Mouse (Mus musculus): ENCODE measurements around the gene Col6a1. TPM values are rescaled to one million over a fixed set of nuclear protein-coding genes. Genes with fewer than 3 reads are reported as not detected.

The Col6a1 gene
- polyA plus RNA-seq, 1 experiment from 2014 or later = 14.2 TPM

DNA sequence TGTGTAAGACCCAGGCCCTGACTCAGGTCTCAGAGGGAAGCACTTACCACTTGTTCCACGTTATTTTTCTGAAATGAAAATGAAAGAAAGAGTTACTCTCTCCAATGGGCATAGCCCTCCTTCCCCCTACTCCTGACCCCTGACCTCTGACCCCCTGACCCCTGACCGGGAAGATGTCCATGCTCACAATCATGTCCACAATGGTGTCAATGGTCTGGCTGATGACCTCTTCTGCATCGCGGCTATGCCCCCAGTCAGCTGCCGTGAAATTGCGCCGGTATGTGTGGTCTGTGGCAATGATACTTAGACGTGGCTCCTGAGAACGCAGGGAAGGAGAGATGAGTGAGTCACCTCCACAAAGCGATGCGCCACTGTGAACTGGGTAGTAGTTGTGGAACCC is 4.8 kb downstream of the Col6a1 start:
- H3K4me2 ChIP-seq (ENCODE audit: low read depth, low read length) = no peak overlapping the region
- no peak overlapping the region for H3K4me3 ChIP-seq (ENCODE audit: low read depth, low read length)
- H3K36me3 ChIP-seq (ENCODE audit: control insufficient read depth, insufficient read depth) = no peaks in the 10 kb centered on the region
- H3K27me3 ChIP-seq (ENCODE audit: control insufficient read depth, insufficient read depth, low read depth, low read length) = no peaks in the 10 kb centered on the region
- ATAC-seq (ENCODE audit: low read depth) = no peak
- 70% methylated on average over 11 of the region's 11 CpGs for WGBS (ENCODE audit: insufficient replicate concordance)
- H3K4me1 ChIP-seq (ENCODE audit: control insufficient read depth, low read depth, low read length) = no peaks in the 10 kb centered on the region
- H3K9ac ChIP-seq (ENCODE audit: low read depth, low read length) = no peak overlapping the region
- H3K9me3 ChIP-seq (replicated peaks; ENCODE audit: control insufficient read depth, low read length) = no peaks in the 10 kb centered on the region
- H3K27ac ChIP-seq (ENCODE audit: low read length) = no peak overlapping the region

GRCm38 (mm10) chr10:76717631-76718030 is 8.3 kb downstream of the Col6a1 start:
- Histone ChIP-seq H3K9me3 (replicated peaks; ENCODE audit: control insufficient read depth, low read length) (no peaks in the 10 kb centered on the region), H3K27me3 (ENCODE audit: control insufficient read depth, insufficient read depth, low read depth, low read length) (no peaks in the 10 kb centered on the region), H3K4me3 (ENCODE audit: low read depth, low read length) (no peak overlapping the region), H3K4me2 (ENCODE audit: low read depth, low read length) (no peak overlapping the region), H3K36me3 (ENCODE audit: control insufficient read depth, insufficient read depth) (no peaks in the 10 kb centered on the region), H3K9ac (ENCODE audit: low read depth, low read length) (no peak overlapping the region), H3K27ac (ENCODE audit: low read length) (no peak overlapping the region), H3K4me1 (ENCODE audit: control insufficient read depth, low read depth, low read length) (no peaks in the 10 kb centered on the region)
- ATAC-seq (ENCODE audit: low read depth) = no peak
- 64% methylated on average over 4 of the region's 4 CpGs for WGBS (ENCODE audit: insufficient replicate concordance)

DNA sequence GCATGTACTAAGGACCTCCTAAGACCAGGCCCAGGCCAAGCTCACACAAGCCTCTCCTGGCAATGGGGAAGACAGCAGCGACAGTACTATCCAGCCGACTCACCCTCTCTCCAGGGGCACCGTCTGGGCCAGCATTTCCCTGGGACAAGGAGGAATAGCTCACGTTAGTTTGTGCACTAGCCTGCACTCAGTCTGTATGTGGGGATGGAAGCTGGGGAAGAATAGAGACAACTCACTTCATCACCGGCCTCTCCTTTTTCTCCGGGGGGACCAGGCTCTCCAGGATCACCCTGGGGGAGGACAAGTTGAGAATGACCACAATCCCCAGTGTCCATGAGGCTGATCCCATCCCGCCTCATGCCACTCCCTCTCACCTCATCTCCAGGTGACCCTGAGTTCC is 8.9 kb downstream of the Col6a1 start:
- WGBS (ENCODE audit: insufficient replicate concordance) = 73% methylated on average over 7 of the region's 7 CpGs
- no peak overlapping the region for H3K27ac ChIP-seq (ENCODE audit: low read length)
- ATAC-seq (ENCODE audit: low read depth) = no peak

DNA sequence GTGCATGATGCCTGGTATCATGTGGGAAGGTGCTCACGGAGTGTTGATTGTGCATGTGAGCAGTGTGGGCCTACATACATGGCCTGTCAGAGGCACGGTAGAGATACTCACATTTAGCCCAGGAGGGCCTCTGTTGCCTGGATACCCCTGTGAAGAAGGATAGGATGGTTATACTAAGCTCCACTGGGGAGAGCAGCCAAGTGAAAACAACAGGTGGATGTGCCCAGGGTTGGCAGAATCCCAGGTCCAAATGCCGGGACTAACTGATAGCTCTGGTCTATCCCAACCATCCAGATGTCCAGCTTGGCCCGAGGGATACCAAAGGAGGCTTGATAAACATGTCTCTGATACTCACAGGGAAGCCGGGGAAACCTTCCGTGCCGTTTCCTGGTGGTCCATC is 11.7 kb downstream of the Col6a1 start:
- H3K9ac ChIP-seq (ENCODE audit: low read depth, low read length) = no peak overlapping the region
- WGBS (ENCODE audit: insufficient replicate concordance) = 62% methylated on average over 7 of the region's 7 CpGs

More for the DNA sequence above, 8.9 kb downstream of the Col6a1 start:
- no peaks in the 10 kb centered on the region for H3K36me3 ChIP-seq (ENCODE audit: control insufficient read depth, insufficient read depth)
- H3K27me3 ChIP-seq (ENCODE audit: control insufficient read depth, insufficient read depth, low read depth, low read length) = no peaks in the 10 kb centered on the region
- no peak overlapping the region for H3K9ac ChIP-seq (ENCODE audit: low read depth, low read length)
- H3K4me1 ChIP-seq (ENCODE audit: control insufficient read depth, low read depth, low read length) = no peaks in the 10 kb centered on the region
- H3K4me3 ChIP-seq (ENCODE audit: low read depth, low read length) = no peak overlapping the region
- H3K9me3 ChIP-seq (replicated peaks; ENCODE audit: control insufficient read depth, low read length) = no peaks in the 10 kb centered on the region
- H3K4me2 ChIP-seq (ENCODE audit: low read depth, low read length) = no peak overlapping the region

DNA sequence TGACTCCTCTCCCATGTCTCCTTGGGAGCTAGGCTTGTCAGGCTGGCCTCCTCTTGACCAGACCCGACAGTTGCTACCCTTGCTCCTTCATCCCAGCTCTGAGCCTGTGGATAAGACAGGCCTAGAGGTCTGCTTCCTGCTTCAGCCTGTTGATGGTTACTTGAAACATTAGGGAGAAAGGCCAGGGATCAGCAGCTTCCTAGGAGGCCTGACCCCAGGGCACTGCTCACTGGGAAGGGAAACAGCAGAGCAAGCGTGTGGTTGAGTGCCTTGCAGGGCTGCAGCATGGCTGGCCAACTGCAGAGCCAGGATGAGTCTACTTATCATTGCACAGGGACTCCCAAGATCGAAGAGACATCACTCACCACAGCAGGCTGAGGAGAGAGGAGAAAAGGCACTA is 13.5 kb downstream of the Col6a1 start:
- Histone ChIP-seq H3K9ac (ENCODE audit: low read depth, low read length) (no peak overlapping the region), H3K27ac (ENCODE audit: low read length) (no peak overlapping the region), H3K27me3 (ENCODE audit: control insufficient read depth, insufficient read depth, low read depth, low read length) (no peaks in the 10 kb centered on the region), H3K36me3 (ENCODE audit: control insufficient read depth, insufficient read depth) (no peaks in the 10 kb centered on the region), H3K4me2 (ENCODE audit: low read depth, low read length) (no peak overlapping the region), H3K4me1 (ENCODE audit: control insufficient read depth, low read depth, low read length) (no peaks in the 10 kb centered on the region), H3K9me3 (replicated peaks; ENCODE audit: control insufficient read depth, low read length) (no peaks in the 10 kb centered on the region), H3K4me3 (ENCODE audit: low read depth, low read length) (no peak overlapping the region)
- 48% methylated on average over 3 of the region's 3 CpGs for WGBS (ENCODE audit: insufficient replicate concordance)
- ATAC-seq (ENCODE audit: low read depth) = no peak

More for the DNA sequence above, 11.7 kb downstream of the Col6a1 start:
- Histone ChIP-seq H3K9me3 (replicated peaks; ENCODE audit: control insufficient read depth, low read length) (no peaks in the 10 kb centered on the region), H3K4me1 (ENCODE audit: control insufficient read depth, low read depth, low read length) (no peaks in the 10 kb centered on the region), H3K27ac (ENCODE audit: low read length) (no peak overlapping the region), H3K27me3 (ENCODE audit: control insufficient read depth, insufficient read depth, low read depth, low read length) (no peaks in the 10 kb centered on the region), H3K4me2 (ENCODE audit: low read depth, low read length) (no peak overlapping the region), H3K4me3 (ENCODE audit: low read depth, low read length) (no peak overlapping the region), H3K36me3 (ENCODE audit: control insufficient read depth, insufficient read depth) (no peaks in the 10 kb centered on the region)
- ATAC-seq (ENCODE audit: low read depth) = no peak

GRCm38 (mm10) chr10:76711331-76711730 is 14.6 kb downstream of the Col6a1 start:
- H3K4me3 ChIP-seq (ENCODE audit: low read depth, low read length) = no peak overlapping the region
- no peak overlapping the region for H3K4me2 ChIP-seq (ENCODE audit: low read depth, low read length)
- H3K27me3 ChIP-seq (ENCODE audit: control insufficient read depth, insufficient read depth, low read depth, low read length) = no peaks in the 10 kb centered on the region
- H3K4me1 ChIP-seq (ENCODE audit: control insufficient read depth, low read depth, low read length) = no peaks in the 10 kb centered on the region
- no peaks in the 10 kb centered on the region for H3K36me3 ChIP-seq (ENCODE audit: control insufficient read depth, insufficient read depth)
- H3K27ac ChIP-seq (ENCODE audit: low read length) = no peak overlapping the region
- ATAC-seq (ENCODE audit: low read depth) = no peak
- H3K9me3 ChIP-seq (replicated peaks; ENCODE audit: control insufficient read depth, low read length) = no peaks in the 10 kb centered on the region
- H3K9ac ChIP-seq (ENCODE audit: low read depth, low read length) = no peak overlapping the region
- 82% methylated on average over 16 of the region's 16 CpGs for WGBS (ENCODE audit: insufficient replicate concordance)

DNA sequence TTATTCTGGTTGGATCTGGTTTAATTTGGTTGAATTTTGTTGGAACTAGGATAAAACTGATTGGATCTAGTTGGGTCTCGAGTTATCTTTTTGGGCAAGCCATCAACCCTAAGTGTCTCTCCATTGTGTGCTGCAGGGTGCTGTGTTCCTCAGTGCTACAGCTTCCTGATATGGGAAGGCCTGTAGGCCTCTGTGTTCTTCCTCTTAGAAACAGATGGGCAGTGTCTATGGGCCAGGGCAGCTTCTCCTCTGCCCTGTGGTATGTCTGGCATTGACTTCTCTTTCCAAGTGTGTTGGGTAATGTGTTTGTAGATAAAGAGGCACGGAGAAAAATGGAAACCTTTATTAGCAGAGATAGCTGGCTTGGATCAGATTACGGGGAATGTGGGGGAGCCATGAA is 17.5 kb downstream of the Col6a1 start:
- H3K4me2 ChIP-seq (ENCODE audit: low read depth, low read length) = no peak overlapping the region
- no peaks in the 10 kb centered on the region for H3K27me3 ChIP-seq (ENCODE audit: control insufficient read depth, insufficient read depth, low read depth, low read length)
- H3K4me1 ChIP-seq (ENCODE audit: control insufficient read depth, low read depth, low read length) = no peaks in the 10 kb centered on the region
- H3K9ac ChIP-seq (ENCODE audit: low read depth, low read length) = no peak overlapping the region
- ATAC-seq (ENCODE audit: low read depth) = no peak
- H3K4me3 ChIP-seq (ENCODE audit: low read depth, low read length) = no peak overlapping the region
- no peaks in the 10 kb centered on the region for H3K36me3 ChIP-seq (ENCODE audit: control insufficient read depth, insufficient read depth)
- H3K27ac ChIP-seq (ENCODE audit: low read length) = no peak overlapping the region
- H3K9me3 ChIP-seq (replicated peaks; ENCODE audit: control insufficient read depth, low read length) = no peaks in the 10 kb centered on the region
- 47% methylated on average over 3 of the region's 3 CpGs for WGBS (ENCODE audit: insufficient replicate concordance)

DNA sequence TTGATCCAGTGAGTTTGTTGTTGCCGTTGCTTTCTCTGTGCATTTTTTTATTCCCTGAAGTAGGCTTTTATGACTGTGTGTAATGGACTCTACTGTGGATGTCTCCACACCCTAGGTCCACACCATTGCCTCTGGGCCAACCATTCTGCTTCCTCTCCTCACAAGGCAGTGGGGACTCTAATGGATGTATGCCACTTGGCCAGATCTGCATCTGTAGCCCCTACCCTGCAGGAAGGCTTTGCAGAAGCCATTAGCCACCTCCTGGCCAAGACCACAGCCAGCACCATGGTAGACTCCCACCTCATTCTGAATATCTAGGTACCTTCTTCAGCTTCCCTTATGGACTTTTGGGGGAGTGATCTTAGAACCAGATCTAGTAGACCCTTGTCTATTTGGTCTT is 18.4 kb downstream of the Col6a1 start:
- 66% methylated on average over 1 of the region's 1 CpGs for whole genome bisulfite sequencing (ENCODE audit: insufficient replicate concordance)
- Histone ChIP-seq H3K9ac (ENCODE audit: low read depth, low read length) (no peak overlapping the region), H3K27ac (ENCODE audit: low read length) (no peak overlapping the region), H3K4me2 (ENCODE audit: low read depth, low read length) (no peak overlapping the region), H3K36me3 (ENCODE audit: control insufficient read depth, insufficient read depth) (no peaks in the 10 kb centered on the region), H3K9me3 (replicated peaks; ENCODE audit: control insufficient read depth, low read length) (no peaks in the 10 kb centered on the region), H3K4me1 (ENCODE audit: control insufficient read depth, low read depth, low read length) (no peaks in the 10 kb centered on the region), H3K4me3 (ENCODE audit: low read depth, low read length) (no peak overlapping the region), H3K27me3 (ENCODE audit: control insufficient read depth, insufficient read depth, low read depth, low read length) (no peaks in the 10 kb centered on the region)
- ATAC-seq (ENCODE audit: low read depth) = no peak

DNA sequence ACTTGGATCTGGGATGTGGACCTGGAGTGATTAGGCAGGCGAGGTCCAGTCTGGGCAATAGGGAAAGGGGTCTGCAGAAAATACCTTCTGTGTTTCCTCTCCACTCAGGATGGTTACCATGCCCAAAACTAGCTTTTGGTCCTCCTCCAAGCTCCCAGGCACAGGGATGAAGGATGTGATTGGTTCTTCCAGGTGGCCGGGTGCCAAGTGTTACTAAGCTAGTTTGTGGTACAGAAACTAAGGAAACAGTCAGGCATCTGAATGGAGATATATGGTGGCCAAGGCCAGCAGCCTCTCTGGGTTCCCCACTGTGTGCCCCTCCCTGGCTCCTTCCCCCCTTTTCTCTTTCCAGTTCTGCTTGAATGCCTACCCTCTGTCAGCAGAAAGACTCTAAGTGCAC is 19.0 kb downstream of the Col6a1 start:
- no peak for ATAC-seq (ENCODE audit: low read depth)
- WGBS (ENCODE audit: insufficient replicate concordance) = 49% methylated on average over 2 of the region's 2 CpGs

GRCm38 (mm10) chr10:76704358-76704757 is 21.6 kb downstream of the Col6a1 start:
- no peaks in the 10 kb centered on the region for H3K9me3 ChIP-seq (replicated peaks; ENCODE audit: control insufficient read depth, low read length)
- WGBS (ENCODE audit: insufficient replicate concordance) = 60% methylated on average over 3 of the region's 3 CpGs
- no peak overlapping the region for H3K9ac ChIP-seq (ENCODE audit: low read depth, low read length)
- no peak overlapping the region for H3K27ac ChIP-seq (ENCODE audit: low read length)
- H3K4me2 ChIP-seq (ENCODE audit: low read depth, low read length) = no peak overlapping the region
- no peaks in the 10 kb centered on the region for H3K4me1 ChIP-seq (ENCODE audit: control insufficient read depth, low read depth, low read length)
- no peaks in the 10 kb centered on the region for H3K27me3 ChIP-seq (ENCODE audit: control insufficient read depth, insufficient read depth, low read depth, low read length)
- no peaks in the 10 kb centered on the region for H3K36me3 ChIP-seq (ENCODE audit: control insufficient read depth, insufficient read depth)
- no peak for ATAC-seq (ENCODE audit: low read depth)
- no peak overlapping the region for H3K4me3 ChIP-seq (ENCODE audit: low read depth, low read length)

More for the DNA sequence above, 19.0 kb downstream of the Col6a1 start:
- no peak overlapping the region for H3K4me3 ChIP-seq (ENCODE audit: low read depth, low read length)
- H3K4me2 ChIP-seq (ENCODE audit: low read depth, low read length) = no peak overlapping the region
- no peaks in the 10 kb centered on the region for H3K4me1 ChIP-seq (ENCODE audit: control insufficient read depth, low read depth, low read length)
- no peak overlapping the region for H3K9ac ChIP-seq (ENCODE audit: low read depth, low read length)
- no peaks in the 10 kb centered on the region for H3K36me3 ChIP-seq (ENCODE audit: control insufficient read depth, insufficient read depth)
- no peaks in the 10 kb centered on the region for H3K9me3 ChIP-seq (replicated peaks; ENCODE audit: control insufficient read depth, low read length)
- no peaks in the 10 kb centered on the region for H3K27me3 ChIP-seq (ENCODE audit: control insufficient read depth, insufficient read depth, low read depth, low read length)
- H3K27ac ChIP-seq (ENCODE audit: low read length) = no peak overlapping the region
